Mouse (Mus musculus) midbrain, postnatal 0 days (tissue): ENCODE measurements around the gene Morn5. TPM values are rescaled to one million over a fixed set of nuclear protein-coding genes. Genes with fewer than 3 reads are reported as not detected.
A peak's percentile ranks its signal among the peaks of the same experiment; 100 is the strongest.

Experiments
- ATAC-seq: fragments of 200-750 bp; cut with Nextera tagmentation; 2 replicates; pipeline ENCODE4 v1.8.0; 2017; ENCODE audit warnings: moderate number of reproducible peaks, mild to moderate bottlenecking, moderate TSS enrichment, moderate library complexity; ENCODE audit not compliant: low FRiP score
- DNase-seq: peaks from one replicate; pipeline ENCODE4 v3.0.0-alpha.2; 2015; ENCODE audit warnings: low spot score
- H3K27ac ChIP-seq: fragments of 300-500 bp; sonication (generic); 2 replicates; pipeline ENCODE4 v1.5.1; 2014; ENCODE audit warnings: low read depth, mild to moderate bottlenecking, low read length, mixed read lengths
- H3K27me3 ChIP-seq: fragments of 300-500 bp; sonication (generic); 2 replicates; pipeline ENCODE4 v1.6.1; 2014; ENCODE audit warnings: low read length, control low read depth, mixed read lengths; ENCODE audit not compliant: insufficient read depth
- H3K36me3 ChIP-seq: fragments of 300-500 bp; sonication (generic); 2 replicates; pipeline ENCODE4 v1.6.1; 2014; ENCODE audit warnings: low read length, control low read depth, mixed read lengths; ENCODE audit not compliant: insufficient read depth
- H3K4me1 ChIP-seq: fragments of 300-500 bp; sonication (generic); 2 replicates; pipeline ENCODE4 v1.6.1; 2014; ENCODE audit warnings: mild to moderate bottlenecking, control low read depth, antibody characterized with exemption, low read length, mixed read lengths; ENCODE audit not compliant: insufficient read depth
- H3K4me2 ChIP-seq: fragments of 300-500 bp; sonication (generic); 2 replicates; pipeline ENCODE4 v1.6.1; 2014; ENCODE audit warnings: low read depth, mild to moderate bottlenecking, low read length, mixed read lengths; ENCODE audit not compliant: poor library complexity, severe bottlenecking
- H3K4me3 ChIP-seq: fragments of 300-500 bp; sonication (generic); 2 replicates; pipeline ENCODE4 v1.5.1; 2014; ENCODE audit warnings: low read depth, mild to moderate bottlenecking, low read length, moderate library complexity
- H3K9ac ChIP-seq: fragments of 300-500 bp; sonication (generic); replicated peaks from 2 replicates; pipeline ENCODE4 v1.6.1; 2014; ENCODE audit warnings: mild to moderate bottlenecking, low read length, moderate library complexity, mixed read lengths; ENCODE audit not compliant: poor library complexity, severe bottlenecking
- H3K9me3 ChIP-seq: fragments of 300-500 bp; sonication (generic); 2 replicates; pipeline ENCODE4 v1.6.1; 2016; ENCODE audit warnings: low read length, control low read depth
- CTCF ChIP-seq: IDR thresholded peaks from 2 replicates; pipeline ENCODE4 v1.5.1; 2016; ENCODE audit warnings: antibody characterized with exemption, mild to moderate bottlenecking
- WGBS: fragments of 180-500 bp; shearing (Covaris S2); extraction: QIAGEN DNeasy Blood & Tissue Kit; methylation state at CpG from one replicate; pipeline ENCODE4 v1.1.7; 2014; 5-methylcytosine and 5-hydroxymethylcytosine counted together
- polyA plus RNA-seq: library from polyadenylated mRNA; unstranded; fragments of >200 nt; fragmentation: Nextera tagmentation; extraction: Ambion mirVana; gene quantifications from 2 replicates; pipeline ENCODE4 v1.2.1, GENCODE M21; 2015
- total RNA-seq: library from RNA; depleted of rRNA; stranded (reverse); fragments of >200 nt; gene quantifications from 2 replicates; pipeline ENCODE4 v1.2.3, GENCODE M21; 2014

The Morn5 gene
- total and polyA plus RNA-seq, 2 experiments from 2014 or later: 3.5 to 3.8 TPM

DNA sequence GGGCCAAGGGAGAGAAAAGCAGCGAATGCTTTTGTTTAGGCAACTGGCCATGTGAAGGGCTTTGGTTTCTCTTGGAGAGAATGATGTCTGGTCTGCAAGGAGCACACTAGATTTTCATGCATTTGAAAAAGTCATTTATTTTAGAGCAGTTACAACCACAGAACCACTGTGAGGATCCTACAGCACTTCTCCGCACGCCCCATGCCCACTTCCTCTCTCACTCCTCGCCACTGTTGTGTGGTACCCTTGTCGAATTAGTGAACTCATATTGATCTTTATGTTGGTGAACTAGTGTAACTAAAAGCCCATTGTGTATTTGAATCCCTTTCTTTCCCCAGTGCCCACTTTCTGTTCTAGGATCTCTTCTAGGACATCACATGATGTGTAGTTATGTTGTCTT lies 26.0 kb downstream of the Morn5 start:
- Histone ChIP-seq H3K9ac (no peak overlapping the region), H3K4me2 (no peak overlapping the region)

DNA sequence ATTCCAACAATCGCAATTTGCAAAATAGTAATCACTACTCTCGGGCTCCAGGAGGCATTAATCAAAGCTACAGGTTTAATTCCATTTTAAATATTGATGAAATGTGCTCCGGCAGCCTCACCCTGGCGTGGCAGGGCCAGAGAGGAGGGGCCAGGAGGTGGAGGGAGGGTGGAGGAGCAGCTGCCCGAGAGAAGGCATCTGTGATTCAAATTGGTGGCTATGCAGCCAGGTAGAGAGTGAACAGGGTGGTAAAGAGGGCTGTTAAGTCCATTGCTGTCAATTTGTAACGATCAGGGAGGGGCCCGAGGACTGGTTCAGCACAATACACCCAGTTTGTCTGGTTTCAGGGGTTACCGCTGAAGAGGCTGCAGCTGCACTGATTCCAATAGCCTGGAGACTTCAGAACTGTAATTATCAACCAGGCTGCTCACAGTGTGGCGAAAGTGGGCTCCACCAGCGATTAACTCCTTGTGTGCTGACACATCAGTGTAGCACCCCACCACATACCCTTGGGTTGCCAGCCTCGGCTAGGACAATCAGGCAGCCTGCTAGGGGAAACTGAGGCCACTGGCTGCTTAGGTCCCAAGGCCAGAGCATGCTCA lies 28.0 kb downstream of the Morn5 start:
- no peak overlapping the region for H3K9ac ChIP-seq
- DNase-seq: no peak

More for the DNA sequence above, 26.0 kb downstream of the Morn5 start:
- no peaks in the 10 kb centered on the region for H3K36me3 ChIP-seq
- H3K4me1 ChIP-seq: no peaks in the 10 kb centered on the region
- H3K27me3 ChIP-seq: no peaks in the 10 kb centered on the region
- H3K4me3 ChIP-seq: no peak overlapping the region
- TF ChIP-seq CTCF: no peak
- ATAC-seq: no peak
- 90% methylated on average over 5 of the region's 5 CpGs for WGBS
- no peak for DNase-seq
- H3K9me3 ChIP-seq: no peaks in the 10 kb centered on the region
- no peak overlapping the region for H3K27ac ChIP-seq

GRCm38 (mm10) chr2:36081446-36081845 lies 32.2 kb downstream of the Morn5 start:
- no peaks in the 10 kb centered on the region; the same call in 1 of the 2 replicates for H3K27me3 ChIP-seq
- no peak overlapping the region for H3K27ac ChIP-seq
- no peak for DNase-seq
- no peaks in the 10 kb centered on the region for H3K4me1 ChIP-seq
- no peak overlapping the region for H3K9ac ChIP-seq
- TF ChIP-seq CTCF: no peak
- H3K4me3 ChIP-seq: no peak overlapping the region
- no peaks in the 10 kb centered on the region for H3K36me3 ChIP-seq
- H3K9me3 ChIP-seq: no peaks in the 10 kb centered on the region
- H3K4me2 ChIP-seq: no peak overlapping the region
- WGBS: 36% methylated on average over 9 of the region's 9 CpGs
- ATAC-seq: no peak

More for the DNA sequence above, 28.0 kb downstream of the Morn5 start:
- Histone ChIP-seq H3K27ac (no peak overlapping the region), H3K36me3 (no peaks in the 10 kb centered on the region), H3K4me2 (peak overlapping the region; percentile 31), H3K9me3 (no peaks in the 10 kb centered on the region), H3K4me1 (no peaks in the 10 kb centered on the region), H3K27me3 (no peaks in the 10 kb centered on the region), H3K4me3 (no peak overlapping the region)
- 21% methylated on average over 11 of the region's 11 CpGs for WGBS
- TF ChIP-seq CTCF: no peak
- 0 out of 2 replicates have a peak, but pooled peaks have one; percentile 4 for ATAC-seq

DNA sequence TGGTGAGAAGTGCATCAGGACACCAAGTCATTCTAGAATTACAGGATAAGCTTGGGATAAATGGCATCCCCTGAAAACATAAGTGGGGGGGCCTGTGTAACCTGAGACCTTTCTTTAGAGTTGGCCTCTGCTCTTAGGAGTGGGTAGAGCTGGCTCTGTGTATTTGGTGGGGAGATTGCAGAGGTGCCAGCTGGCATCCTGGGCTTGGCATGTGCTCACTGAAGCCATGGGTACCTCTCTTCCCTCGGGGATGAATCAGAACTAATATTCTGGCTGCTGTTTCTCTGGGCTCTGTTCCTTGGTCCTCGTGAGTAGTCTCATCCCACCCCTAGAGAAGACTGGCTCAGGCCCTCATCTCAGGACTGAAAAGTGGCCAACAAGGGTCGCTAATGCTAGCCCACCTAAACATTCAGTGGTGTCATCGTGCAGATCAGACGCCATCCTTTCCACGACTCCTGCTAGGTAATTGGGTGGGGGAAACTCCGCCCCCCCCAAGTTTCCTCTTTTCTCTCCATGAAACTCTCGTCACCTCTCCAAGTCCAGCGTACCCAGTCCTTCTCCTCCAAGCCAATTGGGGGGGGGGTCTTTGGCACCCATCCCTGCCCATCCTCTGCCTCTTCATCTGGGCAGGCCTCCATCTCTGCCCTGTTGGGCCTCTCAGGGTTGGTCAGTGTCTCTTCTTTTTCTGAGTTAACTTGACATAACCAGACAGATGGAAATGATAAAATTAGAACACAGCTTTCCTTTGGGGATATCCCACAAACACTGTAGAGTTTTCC lies 33.7 kb downstream of the Morn5 start:
- Histone ChIP-seq H3K36me3 (no peaks in the 10 kb centered on the region), H3K4me2 (no peak overlapping the region), H3K9me3 (no peaks in the 10 kb centered on the region), H3K4me3 (no peak overlapping the region), H3K27ac (no peak overlapping the region), H3K4me1 (no peaks in the 10 kb centered on the region), H3K9ac (no peak overlapping the region), H3K27me3 (peaks cover 6% of the 10 kb centered on the region; the same call in 1 of the 2 replicates)
- ATAC-seq: no peak
- no peak for TF ChIP-seq CTCF
- 80% methylated on average over 9 of the region's 9 CpGs for WGBS
- DNase-seq: no peak

GRCm38 (mm10) chr2:36085041-36085440 lies 35.8 kb downstream of the Morn5 start:
- no peaks in the 10 kb centered on the region for H3K36me3 ChIP-seq
- TF ChIP-seq CTCF: no peak
- no peak overlapping the region for H3K27ac ChIP-seq
- no peak overlapping the region for H3K9ac ChIP-seq
- H3K4me2 ChIP-seq: no peak overlapping the region
- H3K9me3 ChIP-seq: no peaks in the 10 kb centered on the region
- H3K4me1 ChIP-seq: no peaks in the 10 kb centered on the region
- no peak overlapping the region for H3K4me3 ChIP-seq
- DNase-seq (no peak), ATAC-seq (no peak)
- peaks cover 22% of the 10 kb centered on the region for H3K27me3 ChIP-seq
- WGBS: 94% methylated on average over 1 of the region's 1 CpGs

DNA sequence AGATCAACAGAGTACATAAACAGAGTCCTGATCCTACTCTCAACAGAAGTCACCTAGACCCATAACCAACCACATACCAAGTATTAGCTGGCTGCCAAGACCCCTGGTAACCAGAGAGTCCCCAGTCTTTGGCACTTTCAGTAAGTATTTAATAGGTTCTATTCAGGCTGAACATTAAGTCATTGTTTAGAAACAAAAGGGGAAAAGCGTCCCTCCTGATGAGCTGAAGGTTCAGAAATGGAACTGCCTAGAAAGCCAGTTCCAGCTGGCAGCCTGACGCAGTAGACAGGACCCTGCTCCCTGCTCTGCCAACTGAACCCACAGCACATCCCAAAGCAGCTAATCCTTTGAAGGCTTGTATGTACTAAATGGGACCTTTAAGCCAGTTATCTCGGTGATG lies 39.9 kb downstream of the Morn5 start:
- peaks cover 50% of the 10 kb centered on the region for H3K27me3 ChIP-seq

More for the DNA sequence above, 39.9 kb downstream of the Morn5 start:
- Histone ChIP-seq H3K4me1 (peaks cover 4% of the 10 kb centered on the region; the same call in 1 of the 2 replicates), H3K36me3 (no peaks in the 10 kb centered on the region), H3K9ac (no peak overlapping the region), H3K27ac (no peak overlapping the region), H3K4me3 (no peak overlapping the region), H3K9me3 (no peaks in the 10 kb centered on the region), H3K4me2 (no peak overlapping the region)
- no peak for DNase-seq
- WGBS: 34% methylated on average over 3 of the region's 3 CpGs
- no peak for ATAC-seq
- no peak for TF ChIP-seq CTCF
